Mouse (Mus musculus) testis, adult 2 months (tissue): ENCODE results near the gene Ppp2r2c.

ENCODE experiments used
- CTCF ChIP-seq: fragments of 200-500 bp; IDR thresholded peaks from 2 replicates; pipeline ENCODE4 v1.5.1; 2012; ENCODE audit warnings: low read depth, mild to moderate bottlenecking, inconsistent platforms, low read length, moderate library complexity; ENCODE audit not compliant: control insufficient read depth, insufficient read depth, insufficient replicate concordance
- POLR2A ChIP-seq: fragments of 200-500 bp; IDR thresholded peaks from 2 replicates; pipeline ENCODE4 v1.6.1; 2012; ENCODE audit warnings: low read depth, mild to moderate bottlenecking, inconsistent platforms, low read length, moderate library complexity; ENCODE audit not compliant: control insufficient read depth

- TF ChIP-seq POLR2A (no peak), CTCF (no peak)
Observed at GRCm38 (mm10) chr5:36918016-36918415, 49.7 kb downstream of the Ppp2r2c start.
